Mouse (Mus musculus): ENCODE results near the gene Tspan1. TPM values are rescaled to one million over a fixed set of nuclear protein-coding genes. Genes with fewer than 3 reads are reported as not detected.

Gene Tspan1
- total and polyA plus RNA-seq, 3 experiments = 0.03 to 0.08 TPM; not detected in 1

DNA sequence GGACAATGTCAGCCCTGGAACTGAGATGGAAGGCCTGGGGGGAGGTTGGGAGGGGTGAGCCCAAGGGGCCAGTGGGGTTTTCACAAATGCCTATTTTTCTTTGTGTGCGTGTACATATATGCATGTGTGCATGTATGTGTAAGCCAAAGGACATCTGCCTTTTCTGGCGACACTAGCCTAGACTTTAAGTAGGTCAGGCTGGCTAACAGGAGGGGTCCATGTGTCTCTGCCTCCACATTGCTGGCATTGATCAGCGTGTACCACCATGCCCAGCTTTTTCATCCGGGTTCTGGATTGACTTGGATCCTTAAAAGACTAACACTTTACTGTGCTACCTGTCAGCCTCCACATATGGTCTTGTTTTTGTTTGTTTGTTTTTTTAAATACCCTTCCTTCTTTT, 6.4 kb upstream of the Tspan1 start:
- H3K4me3 ChIP-seq (ENCODE audit: control insufficient read depth in 1 of 2, insufficient read depth in 1 of 2, low read depth in 2 of 2, low read length in 2 of 2) = no peak overlapping the region
- H3K4me1 ChIP-seq (ENCODE audit: control insufficient read depth in 1 of 2, insufficient read depth in 2 of 2, low read length in 2 of 2) = peaks cover 2 to 23% of the 10 kb centered on the region in 2 experiments; a peak in 2 of 4 replicates
- H3K36me3 ChIP-seq (ENCODE audit: control insufficient read depth in 1 of 2, insufficient read depth in 2 of 2, low read length in 2 of 2) = peaks cover 0 to 13% of the 10 kb centered on the region in 2 experiments; a peak in 2 of 4 replicates
- no peaks in the 10 kb centered on the region for H3K27me3 ChIP-seq (ENCODE audit: control insufficient read depth in 1 of 2, insufficient read depth in 2 of 2, low read length in 2 of 2)
- H3K9me3 ChIP-seq (replicated peaks; ENCODE audit: insufficient read depth, low read length) = no peaks in the 10 kb centered on the region
- no peak for DNase-seq (ENCODE audit: low read depth, low spot score)
- no peak for TF ChIP-seq UBTF (IDR thresholded peaks at IDR 0.05; ENCODE audit: borderline replicate concordance, insufficient read depth, low read depth, low read length)
- no peak for TF ChIP-seq CHD1 (IDR thresholded peaks at IDR 0.05; ENCODE audit: low read depth, low read length)
- TF ChIP-seq ZC3H11A (IDR thresholded peaks at IDR 0.05; ENCODE audit: low read depth, low read length) = no peak
- no peak for TF ChIP-seq MXI1 (IDR thresholded peaks at IDR 0.05; ENCODE audit: low read depth, low read length)
- no peak for TF ChIP-seq MEF2A (IDR thresholded peaks at IDR 0.05; ENCODE audit: extremely low read depth, insufficient replicate concordance, low read depth, low read length, poor library complexity, severe bottlenecking)
- no peak for TF ChIP-seq ZNF384 (IDR thresholded peaks at IDR 0.05; ENCODE audit: low read depth, low read length)
- no peak for TF ChIP-seq ELF1 (IDR thresholded peaks at IDR 0.05; ENCODE audit: low read depth, low read length)
- no peak for TF ChIP-seq RCOR1 (IDR thresholded peaks at IDR 0.05; ENCODE audit: low read depth, low read length)
- TF ChIP-seq CTCF (IDR thresholded peaks at IDR 0.05 in 2 of 3, conservative IDR thresholded peaks at IDR 0.05 in 1 of 3; ENCODE audit: control insufficient read depth in 1 of 3, insufficient read depth in 1 of 3, low read depth in 2 of 3, low read length in 3 of 3, poor library complexity in 1 of 3, severe bottlenecking in 1 of 3) = no peak
- H3K27ac ChIP-seq (ENCODE audit: control insufficient read depth, low read depth, low read length) = no peak overlapping the region
- H3K9ac ChIP-seq (ENCODE audit: control insufficient read depth, low read depth, low read length, poor library complexity, severe bottlenecking) = no peak overlapping the region
- H3K79me2 ChIP-seq (ENCODE audit: control insufficient read depth, insufficient read depth, low read length, poor library complexity) = no peaks in the 10 kb centered on the region

- DNase-seq (ENCODE audit: low read depth, low spot score) = no peak
- Histone ChIP-seq H3K79me2 (ENCODE audit: control insufficient read depth, insufficient read depth, low read length, poor library complexity) (no peaks in the 10 kb centered on the region), H3K9ac (ENCODE audit: control insufficient read depth, low read depth, low read length, poor library complexity, severe bottlenecking) (no peak within 1 kb of the TSS), H3K4me1 (ENCODE audit: control insufficient read depth in 1 of 2, insufficient read depth in 2 of 2, low read length in 2 of 2) (peaks cover 2 to 25% of the 10 kb centered on the region in 2 experiments; a peak in 2 of 4 replicates), H3K27me3 (ENCODE audit: control insufficient read depth in 1 of 2, insufficient read depth in 2 of 2, low read length in 2 of 2) (no peaks in the 10 kb centered on the region), H3K9me3 (replicated peaks; ENCODE audit: insufficient read depth, low read length) (no peaks in the 10 kb centered on the region), H3K4me3 (ENCODE audit: control insufficient read depth in 1 of 2, insufficient read depth in 1 of 2, low read depth in 2 of 2, low read length in 2 of 2) (no peak within 1 kb of the TSS), H3K27ac (ENCODE audit: control insufficient read depth, low read depth, low read length) (no peak within 1 kb of the TSS), H3K36me3 (ENCODE audit: control insufficient read depth in 1 of 2, insufficient read depth in 2 of 2, low read length in 2 of 2) (peaks cover 0 to 13% of the 10 kb centered on the region in 2 experiments; a peak in 2 of 4 replicates)
- TF ChIP-seq RAD21 (IDR thresholded peaks at IDR 0.05; ENCODE audit: low read depth, low read length) (no peak), ZMIZ1 (IDR thresholded peaks at IDR 0.05; ENCODE audit: low read depth, low read length) (no peak), POLR2AphosphoS5 (IDR thresholded peaks at IDR 0.05; ENCODE audit: borderline replicate concordance, low read depth, low read length) (no peak)
Observed at GRCm38 (mm10) chr4:116173072-116173471, 5.7 kb upstream of the Tspan1 start, which contains the start of the genes 1700042G07Rik and Gm49337. Gene 1700042G07Rik (plus strand): TSS chr4:116173372. Gene Gm49337 (plus strand): TSS chr4:116173384.

DNA sequence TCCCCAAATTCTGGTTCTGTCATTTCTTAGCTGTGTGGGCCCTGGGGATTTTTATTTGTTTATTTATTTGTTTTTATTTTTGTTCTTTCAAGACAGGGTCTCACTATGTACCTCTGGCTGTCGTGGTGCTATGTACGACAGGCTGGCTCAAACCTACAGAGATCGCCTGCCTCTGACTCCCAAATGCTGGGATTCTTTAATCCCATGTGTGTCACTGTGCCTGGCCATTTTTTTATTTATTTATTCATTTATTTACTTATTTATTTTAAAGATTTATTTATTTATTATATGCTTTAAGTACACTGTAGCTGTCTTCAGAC, 1.9 kb upstream of the Tspan1 start:
- Histone ChIP-seq H3K27me3 (ENCODE audit: control insufficient read depth in 1 of 2, insufficient read depth in 2 of 2, low read length in 2 of 2) (no peaks in the 10 kb centered on the region), H3K4me3 (ENCODE audit: control insufficient read depth in 1 of 2, insufficient read depth in 1 of 2, low read depth in 2 of 2, low read length in 2 of 2) (no peak overlapping the region), H3K9me3 (replicated peaks; ENCODE audit: insufficient read depth, low read length) (no peaks in the 10 kb centered on the region), H3K27ac (ENCODE audit: control insufficient read depth, low read depth, low read length) (no peak overlapping the region), H3K4me1 (ENCODE audit: control insufficient read depth in 1 of 2, insufficient read depth in 2 of 2, low read length in 2 of 2) (0 out of 4 replicates have a peak, but pooled peaks cover 0 to 3% of the 10 kb centered on the region in 2 experiments), H3K36me3 (ENCODE audit: control insufficient read depth in 1 of 2, insufficient read depth in 2 of 2, low read length in 2 of 2) (peaks cover 0 to 2% of the 10 kb centered on the region in 2 experiments; a peak in 1 of 4 replicates), H3K9ac (ENCODE audit: control insufficient read depth, low read depth, low read length, poor library complexity, severe bottlenecking) (no peak overlapping the region), H3K79me2 (ENCODE audit: control insufficient read depth, insufficient read depth, low read length, poor library complexity) (no peaks in the 10 kb centered on the region)
- no peak for DNase-seq (ENCODE audit: low read depth, low spot score)
- no peak for TF ChIP-seq ETS1 (IDR thresholded peaks at IDR 0.05; ENCODE audit: low read depth, low read length)
- TF ChIP-seq GATA1 (IDR thresholded peaks at IDR 0.05; ENCODE audit: low read depth, low read length) = no peak
- TF ChIP-seq CHD1 (IDR thresholded peaks at IDR 0.05; ENCODE audit: low read depth, low read length) = no peak
- TF ChIP-seq USF2 (IDR thresholded peaks at IDR 0.05; ENCODE audit: borderline replicate concordance in 1 of 2, insufficient read depth in 1 of 2, low read depth in 1 of 2, low read length in 2 of 2) = no peak
- no peak for TF ChIP-seq ELF1 (IDR thresholded peaks at IDR 0.05; ENCODE audit: low read depth, low read length)

Measured in MEL (cell line).